Mouse (Mus musculus): ENCODE results near the gene Megf6. TPM values are rescaled to one million over a fixed set of nuclear protein-coding genes. Genes with fewer than 3 reads are reported as not detected.

The Megf6 gene
- 10 to 100 TPM in 1 of 2 experiments, 1 to 10 TPM in 1; 9.4 to 11.6 TPM for total RNA-seq (2021)
- long read RNA-seq, experiment 1, full-length matches to known transcripts = 1 of 10 reads
- long read RNA-seq, experiment 1, partial matches to known transcripts = 6 of 10 reads
- long read RNA-seq, experiment 1, other reads (novel, unspliced or antisense) = 3 of 10 reads
- long read RNA-seq, experiment 2, full-length matches to known transcripts = 2 of 8 reads
- long read RNA-seq, experiment 2, partial matches to known transcripts = 5 of 8 reads
- long read RNA-seq, experiment 2, other reads (novel, unspliced or antisense) = 1 of 8 reads

GRCm38 (mm10) chr4:154170506-154171150, at the start of gene Megf6:
Megf6 (plus strand) TSS chr4:154170730.
- DNase-seq (ENCODE audit: low spot score in 2 of 2) = no peak

DNA sequence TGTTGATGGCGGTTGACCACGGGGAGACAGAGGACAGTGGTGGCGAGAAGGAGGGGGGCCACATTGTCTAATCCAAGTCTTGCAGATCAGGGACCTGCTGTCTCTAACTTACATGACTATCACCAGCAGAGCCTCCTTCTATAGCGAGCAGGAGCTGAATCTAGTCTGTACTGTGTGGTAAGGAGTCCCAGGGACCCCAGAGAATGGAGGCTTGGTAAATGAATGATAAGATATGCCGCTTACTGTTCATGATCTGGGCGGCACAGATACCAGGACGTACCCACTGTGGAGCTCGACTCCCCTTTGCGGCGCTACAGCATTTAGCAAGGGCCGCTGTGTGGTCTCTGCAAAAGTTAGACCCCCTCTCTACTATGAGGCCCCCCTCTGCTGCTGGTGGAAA, 48.7 kb upstream of the Megf6 start:
- no peak for DNase-seq (ENCODE audit: low spot score in 2 of 2)

DNA sequence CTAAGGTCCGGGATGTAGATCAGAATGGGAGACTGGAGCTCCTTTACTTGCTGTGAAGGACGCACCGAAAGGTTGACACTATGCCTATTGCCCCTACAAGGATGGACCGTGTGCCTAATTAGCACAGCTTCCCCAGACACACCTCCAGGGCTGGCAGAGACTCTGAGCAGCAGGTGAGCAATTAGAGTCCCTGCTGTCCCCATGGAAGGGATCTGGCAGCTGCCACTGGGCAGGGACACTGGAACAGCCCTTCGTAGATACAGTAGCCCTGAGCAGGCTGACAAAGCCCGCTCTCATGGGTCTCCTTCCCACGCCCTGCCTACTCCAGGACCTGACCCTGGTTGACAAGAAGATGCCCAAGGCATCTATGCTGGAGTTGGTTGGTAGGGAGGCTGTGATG, 48.2 kb upstream of the Megf6 start:
- no peak for DNase-seq (ENCODE audit: low spot score in 2 of 2)

DNA sequence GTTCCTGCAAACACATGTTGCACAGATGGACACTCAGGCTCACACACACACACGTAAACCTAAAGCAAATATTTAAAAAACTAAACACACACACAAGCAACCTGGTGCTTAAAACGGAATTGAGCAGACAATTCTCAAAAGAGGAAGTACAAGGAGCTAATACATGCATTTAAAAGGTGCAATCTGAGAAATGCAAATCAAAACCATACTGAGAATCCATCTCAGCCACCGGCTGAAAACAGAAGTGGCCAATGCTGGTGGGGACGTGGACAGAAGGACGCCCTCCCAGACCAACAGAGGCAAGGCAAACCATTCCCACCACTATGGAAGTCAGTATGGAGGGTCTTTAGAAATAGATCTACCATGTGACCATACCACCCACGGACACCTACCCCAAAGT, 47.0 kb upstream of the Megf6 start:
- DNase-seq (ENCODE audit: low spot score in 2 of 2) = no peak

- DNase-seq (ENCODE audit: low spot score in 2 of 2) = no peak
Measured at GRCm38 (mm10) chr4:154125202-154125601, 45.3 kb upstream of the Megf6 start.

- DNase-seq (ENCODE audit: low spot score in 2 of 2) = no peak
Measured at GRCm38 (mm10) chr4:154127273-154127672, 43.3 kb upstream of the Megf6 start.

- DNase-seq (ENCODE audit: low spot score in 2 of 2) = no peak
Measured at GRCm38 (mm10) chr4:154129950-154130349, 40.6 kb upstream of the Megf6 start.

DNA sequence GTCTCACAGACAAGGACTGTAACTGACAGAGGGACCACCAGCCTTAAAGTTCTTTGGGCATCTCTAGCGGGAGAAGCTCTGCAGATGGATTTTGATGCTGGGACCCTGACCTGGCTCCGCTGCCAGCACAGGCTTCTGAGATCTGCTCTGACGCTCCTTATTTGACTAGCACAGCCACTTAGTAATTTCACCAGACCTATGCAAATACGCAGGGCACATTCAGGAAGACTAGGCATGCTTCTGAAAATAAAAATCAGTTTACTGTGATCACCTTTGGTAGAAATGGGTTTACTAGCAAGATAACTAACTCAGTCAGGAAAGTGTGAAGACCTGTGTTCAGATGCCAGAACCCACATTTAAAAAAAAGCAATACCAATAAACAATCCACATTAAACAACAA, 38.6 kb upstream of the Megf6 start:
- DNase-seq (ENCODE audit: low spot score in 2 of 2) = no peak

- no peak for DNase-seq (ENCODE audit: low spot score in 2 of 2)
Measured at GRCm38 (mm10) chr4:154134803-154135202, 35.7 kb upstream of the Megf6 start.

DNA sequence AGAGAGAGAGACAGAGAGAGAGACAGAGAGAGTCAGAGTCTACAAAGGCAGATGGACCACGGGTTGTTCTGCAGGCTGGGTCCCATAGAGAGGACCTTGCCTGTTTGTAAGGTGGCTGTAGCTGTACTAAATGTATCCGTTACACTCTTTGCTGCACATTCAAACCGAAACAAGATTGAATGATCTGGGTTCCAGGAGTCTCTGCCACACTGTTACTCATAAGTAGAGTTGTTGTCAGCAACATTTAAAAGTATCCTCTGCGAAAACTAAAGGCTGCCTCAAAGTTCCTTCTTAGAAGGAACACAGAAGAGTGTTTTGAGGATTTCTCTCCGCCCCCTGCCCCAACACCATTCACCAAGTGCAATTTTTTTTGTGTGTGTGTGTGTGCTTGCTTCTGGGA, 33.4 kb upstream of the Megf6 start:
- DNase-seq (ENCODE audit: low spot score in 2 of 2) = no peak

DNA sequence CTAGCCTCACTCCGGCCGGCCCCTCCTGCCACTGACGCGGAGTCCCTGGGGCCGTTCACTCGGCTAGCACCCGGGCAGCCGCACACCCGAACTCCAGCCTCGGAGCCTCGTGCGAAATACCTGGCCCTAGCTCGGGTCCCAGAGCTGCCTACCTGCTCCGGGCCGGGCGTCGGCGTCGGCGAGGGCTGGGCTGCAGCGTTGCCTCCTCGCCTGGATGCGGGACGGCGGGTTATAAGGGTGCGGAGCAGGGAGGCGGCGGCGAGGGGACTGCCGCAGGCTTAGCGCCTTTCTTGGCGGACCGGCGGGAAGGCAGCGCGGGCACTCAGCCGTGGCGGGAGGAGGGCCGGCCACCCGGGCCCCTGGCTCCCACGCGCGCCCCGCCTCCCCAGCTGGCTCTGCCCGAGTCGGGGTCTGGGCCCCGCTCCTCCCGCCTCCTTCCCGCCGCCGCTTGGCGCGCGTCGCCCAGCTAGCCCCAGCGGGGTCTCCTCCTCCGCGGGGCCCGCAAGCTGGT, 30.8 kb upstream of the Megf6 start:
- no peak for DNase-seq (ENCODE audit: low spot score in 2 of 2)

DNA sequence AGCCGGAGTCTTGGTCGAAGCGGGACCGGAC, 30.5 kb upstream of the Megf6 start, which contains the start of gene Trp73:
TSS of gene Trp73 (minus strand) at position 27 of the 31 bp plus-strand sequence.
- no peak for DNase-seq (ENCODE audit: low spot score in 2 of 2)

- no peak for DNase-seq (ENCODE audit: low spot score in 2 of 2)
Measured at GRCm38 (mm10) chr4:154140213-154141008, 30.1 kb upstream of the Megf6 start.

GRCm38 (mm10) chr4:154141009-154141867, 29.3 kb upstream of the Megf6 start:
- DNase-seq (ENCODE audit: low spot score in 2 of 2) = no peak

DNA sequence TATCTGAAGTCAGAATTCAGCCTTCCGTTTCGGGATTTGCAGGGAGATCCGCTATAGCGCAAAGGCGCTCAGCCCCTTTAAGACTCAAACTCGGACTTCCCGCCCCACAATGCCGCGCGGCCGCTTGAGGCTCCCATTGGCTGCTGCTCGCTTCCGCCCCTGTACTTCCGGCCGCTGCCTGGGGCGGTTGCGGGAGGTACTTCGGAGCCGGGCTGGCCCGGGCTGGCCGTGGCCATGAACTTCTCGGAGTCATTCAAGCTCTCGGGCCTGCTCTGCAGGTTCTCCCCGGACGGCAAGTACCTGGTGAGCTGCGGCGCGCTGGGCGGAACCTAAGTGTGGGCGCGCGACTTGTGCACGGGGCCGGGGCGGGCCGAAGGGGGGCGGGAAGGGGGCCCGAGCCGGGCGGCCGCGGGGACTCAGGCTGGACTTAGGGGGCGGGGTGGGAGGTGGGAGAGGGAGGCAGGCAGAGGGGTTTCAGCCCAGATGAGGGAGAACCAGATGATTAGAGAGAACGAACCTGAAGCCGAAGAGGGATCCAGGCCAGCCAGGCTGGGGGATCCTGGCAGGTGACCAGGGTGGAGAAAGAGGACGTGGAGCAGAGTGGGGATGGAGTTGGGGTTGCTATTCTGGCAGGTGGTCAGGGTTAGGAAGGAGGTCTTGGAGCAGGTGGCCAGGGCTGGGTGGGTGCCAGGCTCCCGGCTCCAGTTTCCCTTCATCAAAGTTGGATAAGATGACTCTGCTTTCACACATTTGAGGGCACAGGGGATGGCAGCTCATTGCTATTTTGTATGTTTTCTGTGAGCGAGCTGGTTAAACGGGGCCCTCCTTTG, 28.1 kb upstream of the Megf6 start, which contains the start of gene Wrap73:
TSS of gene Wrap73 (plus strand) at position 162 of the 830 bp plus-strand sequence.
- peak; percentile 84 to 86 for DNase-seq (ENCODE audit: low spot score in 2 of 2)

DNA sequence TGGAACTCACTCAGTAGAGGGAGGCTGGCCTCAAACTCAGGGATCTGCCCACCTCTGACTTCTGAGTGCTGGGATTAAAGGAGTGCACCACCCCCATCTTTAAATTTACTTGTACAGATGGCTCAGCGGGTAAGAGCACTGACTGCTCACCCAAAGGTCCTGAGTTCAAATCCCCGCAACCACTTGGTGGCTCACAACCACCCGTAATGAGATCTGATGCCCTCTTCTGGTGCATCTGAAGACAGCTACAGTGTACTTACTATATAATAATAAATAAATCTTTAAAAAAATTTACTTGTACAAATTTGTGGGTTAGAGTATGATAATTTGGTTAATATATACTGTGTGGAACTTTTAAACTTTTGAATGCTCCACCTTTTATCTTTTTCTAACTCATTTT, 25.8 kb upstream of the Megf6 start:
- no peak for DNase-seq (ENCODE audit: low spot score in 2 of 2)

- DNase-seq (ENCODE audit: low spot score in 2 of 2) = no peak
Measured at GRCm38 (mm10) chr4:154146342-154146741, 24.2 kb upstream of the Megf6 start.

DNA sequence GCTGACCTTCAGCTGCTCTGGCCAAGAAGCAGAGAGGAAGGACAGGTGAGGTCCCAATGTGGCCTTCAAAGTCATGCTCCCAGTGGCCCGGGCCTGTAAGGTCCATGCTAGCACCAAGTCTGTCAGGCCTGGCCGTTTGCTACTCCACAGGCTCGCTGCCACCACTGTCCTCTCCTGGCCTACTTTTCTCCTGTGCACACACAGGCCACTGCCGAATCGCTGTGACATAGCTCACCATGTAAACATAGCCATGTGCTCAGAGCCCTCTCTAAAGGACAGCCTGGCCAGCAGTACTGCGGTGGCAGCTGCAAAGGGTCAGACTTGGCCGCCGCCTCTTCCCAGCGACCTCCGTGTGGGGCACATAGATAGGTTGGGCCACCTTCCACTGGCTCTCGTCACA, 16.4 kb upstream of the Megf6 start:
- DNase-seq (ENCODE audit: low spot score in 2 of 2) = no peak

DNA sequence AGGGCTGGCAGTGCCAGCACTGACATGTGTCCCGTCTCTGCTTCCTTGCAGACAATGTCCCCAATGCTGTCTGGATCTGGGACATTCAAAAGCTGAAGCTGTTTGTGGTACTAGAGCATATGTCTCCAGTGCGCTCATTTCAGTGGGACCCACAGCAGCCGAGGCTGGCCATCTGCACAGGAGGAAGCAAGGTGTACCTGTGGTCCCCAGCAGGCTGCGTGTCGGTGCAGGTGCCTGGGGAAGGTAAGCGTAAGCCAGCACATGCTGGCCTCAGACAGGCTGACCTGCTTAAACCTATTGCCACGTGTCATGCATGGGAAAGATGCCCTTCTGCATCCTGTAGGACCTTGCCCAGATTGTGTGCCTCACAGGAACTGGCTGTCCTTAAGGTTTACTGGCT, 14.5 kb upstream of the Megf6 start:
- DNase-seq (ENCODE audit: low spot score in 2 of 2) = no peak

DNA sequence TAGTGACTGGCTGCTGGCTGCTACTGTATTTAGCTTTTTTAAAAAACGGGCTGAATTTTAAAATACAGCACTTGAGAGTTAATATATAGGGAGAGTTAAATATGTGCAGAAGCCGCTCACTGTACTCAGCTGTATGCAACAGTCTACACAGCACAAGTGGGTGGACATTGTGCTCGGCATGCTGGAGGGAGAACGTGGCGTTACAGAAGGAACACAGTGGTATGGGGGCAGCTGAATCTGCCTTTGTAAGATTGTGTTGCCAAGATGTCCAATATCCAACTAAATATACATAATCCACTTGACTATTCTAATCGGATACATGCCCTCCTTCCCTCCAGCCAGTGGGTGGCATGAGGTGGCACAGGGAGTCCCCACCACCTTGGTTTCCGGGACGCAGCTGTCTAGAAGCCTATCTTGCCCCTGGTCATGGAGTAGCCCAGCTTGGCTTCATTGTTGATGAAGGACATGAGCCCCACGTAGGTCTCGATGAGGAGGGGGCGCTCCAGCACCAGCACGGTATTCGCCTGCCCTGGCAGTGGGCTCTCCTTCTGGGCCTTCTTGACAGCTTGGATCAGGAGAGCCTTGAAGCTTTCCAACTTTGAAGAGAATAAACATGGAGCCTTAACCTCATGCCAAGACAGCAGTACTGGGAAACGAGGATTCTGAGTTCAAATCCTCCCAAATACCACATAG, 12.4 kb upstream of the Megf6 start:
- no peak for DNase-seq (ENCODE audit: low spot score in 2 of 2)

Measured in layer of hippocampus, postnatal 14 days (tissue).